Mouse (Mus musculus): ENCODE measurements around the gene Zfp536. TPM values are rescaled to one million over a fixed set of nuclear protein-coding genes. Genes with fewer than 3 reads are reported as not detected.

The Zfp536 gene
- 1 to 10 TPM in 1 of 2 experiments, under 1 TPM in 1; 0.61 to 1.2 TPM for total RNA-seq (2021)
- long read RNA-seq, experiment 1 = 0 reads
- long read RNA-seq, experiment 2 = 0 reads

GRCm38 (mm10) chr7:37773312-37773702 is at the start of gene Zfp536:
Gene Zfp536, minus strand, starts transcription at chr7:37773641.
- no peak for DNase-seq
- intact Hi-C loops (cut with DNase I) = no loop called here
- Histone ChIP-seq H3K27ac (no peak within 1 kb of the TSS; the same call in 1 of the 2 replicates), H3K4me3 (peak within 1 kb of the TSS; percentile 74)
- TF ChIP-seq CTCF (IDR thresholded peaks at IDR 0.05) = no peak

GRCm38 (mm10) chr7:37820670-37821301 is 47.3 kb upstream of the Zfp536 start:
- DNase-seq = no peak
- intact Hi-C loops (cut with DNase I) = no loop called here
- H3K4me3 ChIP-seq = no peak overlapping the region
- no peak for TF ChIP-seq CTCF (IDR thresholded peaks at IDR 0.05)
- H3K27ac ChIP-seq = no peak overlapping the region

- no peak for TF ChIP-seq CTCF (IDR thresholded peaks at IDR 0.05)
- intact Hi-C loops (cut with DNase I) = no loop called here
- no peak overlapping the region for H3K4me3 ChIP-seq
- no peak overlapping the region for H3K27ac ChIP-seq
- no peak for DNase-seq
These were observed 45.3 kb upstream of the Zfp536 start for GRCm38 (mm10) chr7:37818631-37819340.

- no peak for DNase-seq
- Histone ChIP-seq H3K4me3 (no peak overlapping the region), H3K27ac (no peak overlapping the region)
- no peak for TF ChIP-seq CTCF (IDR thresholded peaks at IDR 0.05)
- intact Hi-C loops (cut with DNase I) = no loop called here
These were observed 43.5 kb upstream of the Zfp536 start for GRCm38 (mm10) chr7:37816901-37817300.

GRCm38 (mm10) chr7:37814844-37815406 is 41.5 kb upstream of the Zfp536 start:
- intact Hi-C loops (cut with DNase I) = no loop called here
- no peak for DNase-seq
- Histone ChIP-seq H3K4me3 (no peak overlapping the region), H3K27ac (no peak overlapping the region)
- no peak for TF ChIP-seq CTCF (IDR thresholded peaks at IDR 0.05)

- no peak for DNase-seq
- no peak for TF ChIP-seq CTCF (IDR thresholded peaks at IDR 0.05)
- intact Hi-C loops (cut with DNase I) = no loop called here
- no peak overlapping the region for H3K4me3 ChIP-seq
- no peak overlapping the region for H3K27ac ChIP-seq
These were observed 40.2 kb upstream of the Zfp536 start for GRCm38 (mm10) chr7:37813676-37814075.

- intact Hi-C loops (cut with DNase I) = no loop called here
- no peak for TF ChIP-seq CTCF (IDR thresholded peaks at IDR 0.05)
- H3K27ac ChIP-seq = no peak overlapping the region
- H3K4me3 ChIP-seq = no peak overlapping the region
- no peak for DNase-seq
These were observed 36.5 kb upstream of the Zfp536 start for GRCm38 (mm10) chr7:37809908-37810307.

- intact Hi-C loops (cut with DNase I) = no loop called here
These were observed 35.6 kb upstream of the Zfp536 start for GRCm38 (mm10) chr7:37809001-37809400.

GRCm38 (mm10) chr7:37801160-37801559 is 27.7 kb upstream of the Zfp536 start:
- TF ChIP-seq CTCF (IDR thresholded peaks at IDR 0.05) = no peak
- intact Hi-C loops (cut with DNase I) = no loop called here
- no peak for DNase-seq
- Histone ChIP-seq H3K27ac (no peak overlapping the region), H3K4me3 (no peak overlapping the region)

More at GRCm38 (mm10) chr7:37809001-37809400, 35.6 kb upstream of the Zfp536 start:
- Histone ChIP-seq H3K4me3 (no peak overlapping the region), H3K27ac (no peak overlapping the region)
- no peak for TF ChIP-seq CTCF (IDR thresholded peaks at IDR 0.05)
- DNase-seq = no peak

GRCm38 (mm10) chr7:37788721-37789120 is 15.3 kb upstream of the Zfp536 start:
- intact Hi-C loops (cut with DNase I) = no loop called here
- Histone ChIP-seq H3K27ac (no peak overlapping the region), H3K4me3 (no peak overlapping the region)
- no peak for TF ChIP-seq CTCF (IDR thresholded peaks at IDR 0.05)
- no peak for DNase-seq

- Histone ChIP-seq H3K4me3 (no peak overlapping the region), H3K27ac (no peak overlapping the region)
- intact Hi-C loops (cut with DNase I) = loop anchor here (2.0 kb wide), 1 partner anchor 401 kb away; no protein-coding TSS in a partner anchor
- peak; percentile 92 for TF ChIP-seq CTCF (IDR thresholded peaks at IDR 0.05)
- DNase-seq = peak; percentile 78
These were observed 2.1 kb upstream of the Zfp536 start for GRCm38 (mm10) chr7:37775502-37775901.

- no peak for TF ChIP-seq CTCF (IDR thresholded peaks at IDR 0.05)
- intact Hi-C loops (cut with DNase I) = loop anchor here (2.0 kb wide), 1 partner anchor 400 kb away; no protein-coding TSS in a partner anchor
- H3K4me3 ChIP-seq = no peak overlapping the region
- no peak overlapping the region for H3K27ac ChIP-seq
- DNase-seq = no peak
These were observed 1.1 kb upstream of the Zfp536 start for GRCm38 (mm10) chr7:37774463-37774970.

GRCm38 (mm10) chr7:37773906-37774305 is 465 bp upstream of the Zfp536 start:
- intact Hi-C loops (cut with DNase I) = loop anchor here (2.0 kb wide), 1 partner anchor 399 kb away; no protein-coding TSS in a partner anchor
- no peak overlapping the region for H3K27ac ChIP-seq
- TF ChIP-seq CTCF (IDR thresholded peaks at IDR 0.05) = no peak
- DNase-seq = no peak
- H3K4me3 ChIP-seq = no peak overlapping the region
